Mouse (Mus musculus) spleen, postnatal 14 days (tissue): ENCODE data around the gene Eaf2.

Experiments used
- DNase-seq, 2 experiments: peaks; one replicate each; pipeline ENCODE4 v3.0.0; 2021 to 2022; ENCODE audit warnings: low spot score in 2 of 2

Gene Eaf2

GRCm38 (mm10) chr16:36874583-36875275 is at the start of gene Eaf2, which contains the start of gene Golgb1:
TSS of gene Eaf2 (minus strand) at chr16:36875003.
TSS of gene Golgb1 (plus strand) at chr16:36875140.
- DNase-seq, result peak; percentile 83 to 88

GRCm38 (mm10) chr16:36924312-36924711 is 49.5 kb upstream of the Eaf2 start:
- no peak for DNase-seq

GRCm38 (mm10) chr16:36921980-36922379 is 47.2 kb upstream of the Eaf2 start:
- DNase-seq, result no peak

GRCm38 (mm10) chr16:36921067-36921613 is 46.3 kb upstream of the Eaf2 start:
- no peak for DNase-seq

- no peak for DNase-seq
Observed at GRCm38 (mm10) chr16:36920410-36920809, 45.6 kb upstream of the Eaf2 start.

- no peak for DNase-seq
Observed at GRCm38 (mm10) chr16:36918505-36918904, 43.7 kb upstream of the Eaf2 start.

GRCm38 (mm10) chr16:36914195-36914594 is 39.4 kb upstream of the Eaf2 start:
- DNase-seq, result no peak

- DNase-seq, result no peak
Observed at GRCm38 (mm10) chr16:36912311-36912710, 37.5 kb upstream of the Eaf2 start.

- DNase-seq, result no peak
Observed at GRCm38 (mm10) chr16:36911909-36912308, 37.1 kb upstream of the Eaf2 start.

GRCm38 (mm10) chr16:36903156-36903555 is 28.4 kb upstream of the Eaf2 start:
- no peak for DNase-seq

GRCm38 (mm10) chr16:36896712-36897111 is 21.9 kb upstream of the Eaf2 start:
- no peak for DNase-seq

- no peak for DNase-seq
Observed at GRCm38 (mm10) chr16:36893317-36893716, 18.5 kb upstream of the Eaf2 start.

- DNase-seq, result no peak
Observed at GRCm38 (mm10) chr16:36891415-36891814, 16.6 kb upstream of the Eaf2 start.

GRCm38 (mm10) chr16:36890559-36890958 is 15.8 kb upstream of the Eaf2 start:
- DNase-seq, result no peak

- no peak for DNase-seq
Observed at GRCm38 (mm10) chr16:36887546-36887945, 12.7 kb upstream of the Eaf2 start.

GRCm38 (mm10) chr16:36885912-36886311 is 11.1 kb upstream of the Eaf2 start:
- DNase-seq, result no peak

GRCm38 (mm10) chr16:36884881-36885280 is 10.1 kb upstream of the Eaf2 start:
- peak; percentile 47 to 63 for DNase-seq

GRCm38 (mm10) chr16:36882737-36883343 is 8.0 kb upstream of the Eaf2 start:
- no peak for DNase-seq

- DNase-seq, result no peak
Observed at GRCm38 (mm10) chr16:36877316-36877715, 2.5 kb upstream of the Eaf2 start.

GRCm38 (mm10) chr16:36875276-36875851 is 561 bp upstream of the Eaf2 start:
- no peak for DNase-seq

GRCm38 (mm10) chr16:36869442-36869841 is 5.4 kb downstream of the Eaf2 start:
- DNase-seq, result no peak

GRCm38 (mm10) chr16:36863585-36863984 is 11.2 kb downstream of the Eaf2 start:
- no peak for DNase-seq

- no peak for DNase-seq
Observed at GRCm38 (mm10) chr16:36851202-36851601, 23.6 kb downstream of the Eaf2 start.
